Mouse (Mus musculus): ENCODE results near the gene Guk1. TPM values are rescaled to one million over a fixed set of nuclear protein-coding genes. Genes with fewer than 3 reads are reported as not detected.

Gene Guk1
- polyA plus RNA-seq, 2 experiments: 40.2 to 64.2 TPM

- Histone ChIP-seq H3K4me3 (ENCODE audit: insufficient read depth in 1 of 2, low read depth in 2 of 2, low read length in 2 of 2) (no peak overlapping the region), H3K27ac (no peak overlapping the region), H3K27me3 (ENCODE audit: control insufficient read depth, insufficient read depth, low read length) (no peaks in the 10 kb centered on the region), H3K9ac (replicated peaks) (no peak overlapping the region), H3K4me1 (replicated peaks; ENCODE audit: control insufficient read depth in 2 of 2, insufficient read depth in 2 of 2, low read length in 1 of 2) (peaks cover 6 to 16% of the 10 kb centered on the region in 2 experiments), H3K9me3 (ENCODE audit: control insufficient read depth, low read length) (no peaks in the 10 kb centered on the region), H3K4me2 (ENCODE audit: low read depth) (no peak overlapping the region), H3K36me3 (replicated peaks; ENCODE audit: control insufficient read depth, insufficient read depth, low read depth) (peaks cover 53% of the 10 kb centered on the region)
- TF ChIP-seq EP300 (IDR thresholded peaks at IDR 0.05; ENCODE audit: low read depth) (no peak), CTCF (IDR thresholded peaks at IDR 0.05; ENCODE audit: low read depth) (no peak)
- ATAC-seq (ENCODE audit: insufficient read depth) (no peak), DNase-seq (ENCODE audit: low read depth in 3 of 3, low spot score in 3 of 3) (no peak)
- WGBS (ENCODE audit: insufficient replicate concordance): 79% methylated on average over 4 of the region's 4 CpGs
Observed at GRCm38 (mm10) chr11:59210020-59210419, 18.0 kb upstream of the Guk1 start.

GRCm38 (mm10) chr11:59209580-59209979 lies 17.6 kb upstream of the Guk1 start:
- H3K36me3 ChIP-seq (replicated peaks; ENCODE audit: control insufficient read depth, insufficient read depth, low read depth): peaks cover 51% of the 10 kb centered on the region
- WGBS (ENCODE audit: insufficient replicate concordance): 75% methylated on average over 5 of the region's 5 CpGs

DNA sequence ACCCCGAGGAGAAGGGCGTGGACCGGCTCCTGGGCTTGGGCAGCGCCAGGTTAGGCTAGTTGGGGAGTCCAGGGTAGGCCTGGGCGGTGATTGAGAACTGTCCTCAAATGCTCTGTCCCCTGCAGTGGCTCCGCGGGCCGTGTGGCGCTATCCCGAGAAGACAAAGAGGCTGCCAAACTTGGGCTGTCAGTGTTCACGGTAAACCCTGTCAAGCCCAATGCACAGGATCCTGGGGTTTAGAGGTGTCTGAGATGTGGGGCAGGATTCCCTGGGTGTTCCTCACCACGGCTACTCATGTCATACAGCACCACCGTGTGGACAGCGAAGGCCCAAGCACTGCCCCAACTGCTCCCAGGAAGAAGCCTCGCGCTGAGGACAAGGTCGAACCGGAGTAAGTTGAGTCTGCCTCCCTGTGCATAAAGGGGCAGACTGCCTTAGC lies 17.0 kb upstream of the Guk1 start:
- H3K4me1 ChIP-seq (replicated peaks; ENCODE audit: control insufficient read depth in 2 of 2, insufficient read depth in 2 of 2, low read length in 1 of 2): peaks cover 6 to 16% of the 10 kb centered on the region in 2 experiments
- ATAC-seq (ENCODE audit: insufficient read depth) (peak; percentile 72), DNase-seq (ENCODE audit: low read depth in 3 of 3, low spot score in 3 of 3) (peak; percentile 69 to 77 (median 75))
- WGBS (ENCODE audit: insufficient replicate concordance): 8% methylated on average over 18 of the region's 18 CpGs
- H3K36me3 ChIP-seq (replicated peaks; ENCODE audit: control insufficient read depth, insufficient read depth, low read depth): peaks cover 52% of the 10 kb centered on the region
- no peaks in the 10 kb centered on the region for H3K27me3 ChIP-seq (ENCODE audit: control insufficient read depth, insufficient read depth, low read length)
- H3K4me3 ChIP-seq (ENCODE audit: insufficient read depth in 1 of 2, low read depth in 2 of 2, low read length in 2 of 2): peak overlapping the region; percentile 65 to 99
- TF ChIP-seq CTCF (IDR thresholded peaks at IDR 0.05; ENCODE audit: low read depth) (peak; percentile 96), EP300 (IDR thresholded peaks at IDR 0.05; ENCODE audit: low read depth) (no peak)
- H3K27ac ChIP-seq: peak overlapping the region; percentile 89
- H3K4me2 ChIP-seq (ENCODE audit: low read depth): peak overlapping the region; percentile 96
- H3K9ac ChIP-seq (replicated peaks): peak overlapping the region; percentile 97
- no peaks in the 10 kb centered on the region for H3K9me3 ChIP-seq (ENCODE audit: control insufficient read depth, low read length)

More at GRCm38 (mm10) chr11:59209580-59209979, 17.6 kb upstream of the Guk1 start:
- Histone ChIP-seq H3K4me1 (replicated peaks; ENCODE audit: control insufficient read depth in 2 of 2, insufficient read depth in 2 of 2, low read length in 1 of 2) (peaks cover 6 to 16% of the 10 kb centered on the region in 2 experiments), H3K4me3 (ENCODE audit: insufficient read depth in 1 of 2, low read depth in 2 of 2, low read length in 2 of 2) (no peak overlapping the region; a peak in 2 of 4 replicates), H3K27ac (no peak overlapping the region), H3K27me3 (ENCODE audit: control insufficient read depth, insufficient read depth, low read length) (no peaks in the 10 kb centered on the region), H3K9ac (replicated peaks) (no peak overlapping the region), H3K4me2 (ENCODE audit: low read depth) (peak overlapping the region; percentile 96), H3K9me3 (ENCODE audit: control insufficient read depth, low read length) (no peaks in the 10 kb centered on the region)
- ATAC-seq (ENCODE audit: insufficient read depth) (no peak), DNase-seq (ENCODE audit: low read depth in 3 of 3, low spot score in 3 of 3) (no peak)
- TF ChIP-seq CTCF (IDR thresholded peaks at IDR 0.05; ENCODE audit: low read depth) (no peak), EP300 (IDR thresholded peaks at IDR 0.05; ENCODE audit: low read depth) (no peak)

DNA sequence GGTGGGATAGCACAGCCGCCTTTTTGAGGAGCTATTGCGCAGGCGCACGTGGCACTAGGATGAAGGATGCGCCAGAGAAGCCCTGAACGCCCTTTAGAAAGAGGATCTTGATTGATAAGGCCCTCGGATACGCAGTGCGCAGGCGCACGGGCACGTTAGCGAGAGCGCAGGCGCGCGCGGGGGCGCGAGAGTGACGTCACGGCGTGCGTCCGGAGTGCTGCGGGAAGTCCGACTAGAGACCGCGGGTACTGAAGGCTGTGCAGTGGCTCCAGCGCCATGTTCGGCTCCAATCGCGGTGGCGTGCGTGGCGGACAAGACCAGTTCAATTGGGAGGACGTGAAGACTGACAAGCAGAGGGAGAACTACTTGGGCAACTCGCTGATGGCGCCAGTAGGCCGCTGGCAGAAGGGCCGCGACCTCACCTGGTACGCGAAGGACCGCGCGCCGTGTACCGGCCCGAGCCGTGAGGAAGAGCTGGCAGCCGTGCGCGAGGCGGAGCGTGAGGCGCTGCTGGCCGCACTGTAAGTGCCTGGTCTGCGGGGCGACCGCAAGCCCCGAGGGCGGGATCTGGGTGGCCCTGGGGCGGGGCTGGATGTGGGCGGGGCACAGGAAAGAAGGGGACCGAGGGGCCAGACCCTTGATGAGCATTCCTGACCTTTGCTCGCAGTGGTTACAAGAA lies 16.3 kb upstream of the Guk1 start, which contains the start of gene 2310033P09Rik:
Gene 2310033P09Rik, plus strand, starts transcription at position 169 of the 679 bp plus-strand sequence.
- H3K4me2 ChIP-seq (ENCODE audit: low read depth): peak within 1 kb of the TSS; percentile 96
- peak within 1 kb of the TSS; percentile 65 to 99 for H3K4me3 ChIP-seq (ENCODE audit: insufficient read depth in 1 of 2, low read depth in 2 of 2, low read length in 2 of 2)
- TF ChIP-seq EP300 (IDR thresholded peaks at IDR 0.05; ENCODE audit: low read depth) (no peak), CTCF (IDR thresholded peaks at IDR 0.05; ENCODE audit: low read depth) (no peak)
- H3K36me3 ChIP-seq (replicated peaks; ENCODE audit: control insufficient read depth, insufficient read depth, low read depth): peaks cover 49% of the 10 kb centered on the region
- H3K4me1 ChIP-seq (replicated peaks; ENCODE audit: control insufficient read depth in 2 of 2, insufficient read depth in 2 of 2, low read length in 1 of 2): peaks cover 6 to 16% of the 10 kb centered on the region in 2 experiments
- WGBS (ENCODE audit: insufficient replicate concordance): under 1% methylated on average over 67 of the region's 67 CpGs
- ATAC-seq (ENCODE audit: insufficient read depth) (peak; percentile 84), DNase-seq (ENCODE audit: low read depth in 3 of 3, low spot score in 3 of 3) (peak; percentile 82 to 92 (median 82))
- H3K9me3 ChIP-seq (ENCODE audit: control insufficient read depth, low read length): no peaks in the 10 kb centered on the region
- H3K9ac ChIP-seq (replicated peaks): peak within 1 kb of the TSS; percentile 97
- peak within 1 kb of the TSS; percentile 89 for H3K27ac ChIP-seq
- no peaks in the 10 kb centered on the region for H3K27me3 ChIP-seq (ENCODE audit: control insufficient read depth, insufficient read depth, low read length)

Measured in liver, embryonic 14.5 days (tissue).